Mouse (Mus musculus) heart, postnatal 0 days (tissue): Measurements from ENCODE around the gene Itgam. TPM values are rescaled to one million over a fixed set of nuclear protein-coding genes. Genes with fewer than 3 reads are reported as not detected.

Experiments used
- ATAC-seq: fragments of 200-750 bp; cut with Nextera tagmentation; 2 replicates; pipeline ENCODE4 v1.8.0; 2017; ENCODE audit warnings: low read depth, moderate number of reproducible peaks, moderate library complexity; ENCODE audit not compliant: insufficient read depth
- DNase-seq: peaks from one replicate; pipeline ENCODE4 v3.0.0-alpha.2; 2016; ENCODE audit warnings: low spot score
- H3K27ac ChIP-seq: fragments of 300-500 bp; sonication (generic); 2 replicates; pipeline ENCODE4 v1.5.1; 2014; ENCODE audit warnings: low read depth, mild to moderate bottlenecking
- H3K27me3 ChIP-seq: fragments of 300-500 bp; sonication (generic); 2 replicates; pipeline ENCODE4 v1.6.1; 2014; ENCODE audit warnings: low read length, mixed read lengths; ENCODE audit not compliant: control insufficient read depth, insufficient read depth
- H3K36me3 ChIP-seq: fragments of 300-500 bp; sonication (generic); replicated peaks from 2 replicates; pipeline ENCODE4 v1.6.1; 2014; ENCODE audit warnings: low read length, mixed read lengths; ENCODE audit not compliant: control insufficient read depth, insufficient read depth
- H3K4me1 ChIP-seq: fragments of 300-500 bp; sonication (generic); 2 replicates; pipeline ENCODE4 v1.6.1; 2014; ENCODE audit warnings: antibody characterized with exemption; ENCODE audit not compliant: control insufficient read depth, insufficient read depth
- H3K4me2 ChIP-seq: fragments of 300-500 bp; sonication (generic); 2 replicates; pipeline ENCODE4 v1.6.1; 2014; ENCODE audit warnings: low read depth, mild to moderate bottlenecking, low read length, moderate library complexity
- H3K4me3 ChIP-seq: fragments of 300-500 bp; sonication (generic); 2 replicates; pipeline ENCODE4 v1.5.1; 2014; ENCODE audit warnings: low read depth, low read length
- H3K9ac ChIP-seq: fragments of 300-500 bp; sonication (generic); replicated peaks from 2 replicates; pipeline ENCODE4 v1.6.1; 2014; ENCODE audit warnings: low read depth, low read length, mixed read lengths
- H3K9me3 ChIP-seq: fragments of 300-500 bp; sonication (generic); replicated peaks from 2 replicates; pipeline ENCODE4 v1.6.1; 2016; ENCODE audit warnings: low read length; ENCODE audit not compliant: control insufficient read depth
- CTCF ChIP-seq: IDR thresholded peaks from 2 replicates; pipeline ENCODE4 v1.5.1; 2016; ENCODE audit warnings: antibody characterized with exemption, control low read depth, low read depth
- EP300 ChIP-seq: IDR thresholded peaks from 2 replicates; pipeline ENCODE4 v1.6.1; 2016; ENCODE audit warnings: antibody characterized with exemption, low read depth
- WGBS: fragments of 180-500 bp; shearing (Covaris S2); extraction: QIAGEN DNeasy Blood & Tissue Kit; methylation state at CpG from one replicate; pipeline ENCODE4 v1.1.7; 2014; 5-methylcytosine and 5-hydroxymethylcytosine counted together
- polyA plus RNA-seq: library from polyadenylated mRNA; unstranded; fragments of >200 nt; fragmentation: Nextera tagmentation; extraction: Ambion mirVana; gene quantifications from 2 replicates; pipeline ENCODE4 v1.2.1, GENCODE M21; 2015
- total RNA-seq: library from RNA; depleted of rRNA; stranded (reverse); fragments of >200 nt; gene quantifications from 2 replicates; pipeline ENCODE4 v1.2.3, GENCODE M21; 2014; ENCODE audit warnings: low replicate concordance

The Itgam gene
- total and polyA plus RNA-seq, 2 experiments from 2014 or later, result 0.38 to 0.53 TPM

DNA sequence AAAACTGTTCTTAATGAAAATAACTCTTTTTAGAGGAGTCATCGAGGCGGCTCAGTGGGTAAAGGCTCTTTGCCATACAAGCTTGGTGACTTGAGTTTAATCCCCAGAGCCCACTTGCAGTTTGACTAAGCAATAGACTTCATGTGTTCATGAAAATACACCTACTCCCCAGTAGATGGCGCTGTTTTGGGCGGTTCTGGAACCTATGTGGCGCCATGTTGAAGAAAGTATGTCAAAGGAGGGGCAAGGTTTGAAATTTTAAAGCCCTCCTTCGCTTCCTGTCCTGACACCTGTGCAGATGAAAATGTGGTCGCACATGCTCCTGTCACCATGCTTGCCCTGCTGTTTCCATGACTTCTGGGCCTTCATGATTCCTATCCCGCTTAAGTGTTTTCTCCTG lies 39.5 kb upstream of the Itgam start:
- Histone ChIP-seq H3K9me3 (0 out of 2 replicates have a peak, but pooled peaks cover 3% of the 10 kb centered on the region), H3K4me1 (no peaks in the 10 kb centered on the region), H3K4me3 (no peak overlapping the region), H3K27ac (peak overlapping the region; percentile 18; the same call in 1 of the 2 replicates), H3K4me2 (no peak overlapping the region), H3K9ac (no peak overlapping the region), H3K27me3 (no peaks in the 10 kb centered on the region), H3K36me3 (no peaks in the 10 kb centered on the region)
- no peak for ATAC-seq
- 66% methylated on average over 8 of the region's 8 CpGs for WGBS
- no peak for TF ChIP-seq EP300
- TF ChIP-seq CTCF, result no peak; the same call in 1 of the 2 replicates
- no peak for DNase-seq

DNA sequence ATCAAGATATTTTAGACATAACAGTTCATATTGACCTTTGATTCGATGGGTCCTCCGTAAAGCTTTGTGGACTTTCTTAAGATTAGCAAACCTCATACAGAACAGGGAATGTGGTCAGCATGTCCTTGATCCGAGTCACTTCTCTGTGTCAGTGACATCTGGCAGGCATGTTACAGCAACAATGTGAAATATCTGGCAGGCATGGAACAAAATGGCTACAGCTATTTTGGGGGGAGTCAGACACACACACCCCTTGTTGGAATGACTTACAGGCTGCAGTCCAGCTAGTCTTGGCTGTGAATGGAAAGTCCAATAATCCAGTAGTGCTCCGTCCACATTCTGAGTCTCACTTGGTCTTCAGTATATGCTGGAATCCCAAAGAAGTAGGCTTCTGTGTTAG lies 38.9 kb upstream of the Itgam start:
- H3K27ac ChIP-seq, result peak overlapping the region; percentile 18; the same call in 1 of the 2 replicates
- peak; percentile 68 for ATAC-seq
- TF ChIP-seq CTCF (no peak), EP300 (no peak)

DNA sequence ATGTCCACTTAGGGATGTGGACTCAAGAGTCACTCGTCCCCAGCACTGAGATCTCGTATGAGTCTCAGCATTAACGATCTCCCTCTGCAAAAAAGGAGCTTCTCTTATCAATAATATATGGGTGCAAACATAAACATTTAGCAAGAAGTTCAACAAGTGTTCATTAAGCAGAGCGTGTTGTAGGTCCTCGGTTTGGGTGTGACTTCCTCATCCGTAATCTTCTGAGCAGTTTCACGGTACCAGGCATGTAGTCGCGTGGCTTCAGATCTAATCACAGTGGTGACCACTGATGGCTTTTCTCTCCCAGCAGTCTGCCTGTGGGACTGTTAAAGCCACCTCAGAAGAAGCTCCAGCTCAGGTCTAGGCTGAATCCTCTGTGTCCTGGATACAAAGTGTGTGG lies 38.1 kb upstream of the Itgam start:
- WGBS, result 86% methylated on average over 9 of the region's 9 CpGs

More for the DNA sequence above, 38.9 kb upstream of the Itgam start:
- H3K27me3 ChIP-seq, result no peaks in the 10 kb centered on the region
- H3K4me2 ChIP-seq, result no peak overlapping the region
- no peaks in the 10 kb centered on the region for H3K36me3 ChIP-seq
- no peaks in the 10 kb centered on the region for H3K4me1 ChIP-seq
- H3K4me3 ChIP-seq, result no peak overlapping the region
- 0 out of 2 replicates have a peak, but pooled peaks cover 3% of the 10 kb centered on the region for H3K9me3 ChIP-seq
- no peak overlapping the region for H3K9ac ChIP-seq
- DNase-seq, result peak; percentile 38
- WGBS, result 51% methylated on average over 4 of the region's 4 CpGs

DNA sequence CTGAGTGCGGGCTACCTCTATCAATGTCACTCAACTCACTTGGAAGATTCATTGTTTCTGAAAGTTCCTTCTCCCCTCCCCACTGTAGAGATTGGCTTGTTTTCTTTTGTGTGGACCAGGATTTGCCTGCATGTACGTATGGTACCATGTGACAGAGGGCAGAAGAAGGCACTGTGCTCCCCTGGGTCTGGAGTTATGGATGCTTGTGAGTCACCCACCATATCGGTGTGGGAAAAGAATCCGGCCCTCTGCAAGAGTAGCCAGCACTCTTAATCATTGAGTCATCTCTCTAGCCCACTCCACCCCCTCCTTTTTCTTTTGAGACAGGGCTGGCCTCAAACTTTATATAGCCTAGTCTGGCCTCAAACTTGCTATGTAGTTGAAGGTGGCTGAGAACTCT lies 37.5 kb upstream of the Itgam start:
- H3K4me1 ChIP-seq, result no peaks in the 10 kb centered on the region
- H3K9ac ChIP-seq, result no peak overlapping the region
- no peak for TF ChIP-seq EP300
- no peak for TF ChIP-seq CTCF
- no peaks in the 10 kb centered on the region for H3K27me3 ChIP-seq
- H3K36me3 ChIP-seq, result no peaks in the 10 kb centered on the region
- ATAC-seq (no peak), DNase-seq (no peak)
- H3K4me3 ChIP-seq, result no peak overlapping the region
- no peak overlapping the region for H3K4me2 ChIP-seq
- H3K27ac ChIP-seq, result no peak overlapping the region
- WGBS, result 70% methylated on average over 4 of the region's 4 CpGs
- H3K9me3 ChIP-seq, result 0 out of 2 replicates have a peak, but pooled peaks cover 3% of the 10 kb centered on the region

More for the DNA sequence above, 38.1 kb upstream of the Itgam start:
- Histone ChIP-seq H3K36me3 (no peaks in the 10 kb centered on the region), H3K27ac (no peak overlapping the region), H3K4me2 (no peak overlapping the region), H3K9ac (no peak overlapping the region), H3K4me3 (no peak overlapping the region), H3K9me3 (0 out of 2 replicates have a peak, but pooled peaks cover 3% of the 10 kb centered on the region), H3K27me3 (no peaks in the 10 kb centered on the region), H3K4me1 (no peaks in the 10 kb centered on the region)
- DNase-seq (no peak), ATAC-seq (no peak)
- no peak for TF ChIP-seq CTCF
- no peak for TF ChIP-seq EP300

DNA sequence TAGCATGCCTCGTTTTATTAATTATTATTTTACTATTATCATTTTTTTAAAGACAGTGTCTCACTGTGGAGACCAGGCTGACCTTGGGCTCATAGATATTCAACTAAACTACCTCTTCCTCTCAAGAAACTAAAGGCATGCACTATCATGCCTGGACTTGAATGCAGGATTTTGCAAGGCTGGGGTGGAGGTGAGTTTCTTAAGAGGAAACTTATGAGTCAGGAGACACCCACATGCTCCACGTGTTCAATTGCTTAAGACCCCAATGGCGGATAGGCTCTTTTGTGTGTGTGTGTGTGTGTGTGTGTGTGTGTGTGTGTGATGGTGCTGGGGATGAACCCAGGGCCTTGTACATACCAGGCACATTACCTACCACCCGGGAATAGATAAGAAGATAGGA lies 37.1 kb upstream of the Itgam start:
- WGBS, result 75% methylated on average over 4 of the region's 4 CpGs

More for the DNA sequence above, 37.1 kb upstream of the Itgam start:
- TF ChIP-seq EP300, result no peak
- no peak for TF ChIP-seq CTCF
- Histone ChIP-seq H3K9me3 (0 out of 2 replicates have a peak, but pooled peaks cover 3% of the 10 kb centered on the region), H3K27me3 (no peaks in the 10 kb centered on the region), H3K9ac (no peak overlapping the region), H3K36me3 (no peaks in the 10 kb centered on the region), H3K4me3 (no peak overlapping the region), H3K4me1 (no peaks in the 10 kb centered on the region), H3K4me2 (no peak overlapping the region), H3K27ac (no peak overlapping the region)
- DNase-seq, result no peak
- ATAC-seq, result no peak
